Mouse (Mus musculus) intestine, postnatal 0 days (tissue): Measurements from ENCODE around the gene Rtl6. TPM values are rescaled to one million over a fixed set of nuclear protein-coding genes. Genes with fewer than 3 reads are reported as not detected.
A peak's percentile ranks its signal among the peaks of the same experiment; 100 is the strongest.

ENCODE experiments used
- ATAC-seq: fragments of 200-750 bp; cut with Nextera tagmentation; 2 replicates; pipeline ENCODE4 v1.8.0; 2017; ENCODE audit warnings: mild to moderate bottlenecking, moderate TSS enrichment, moderate library complexity
- H3K27ac ChIP-seq: fragments of 300-500 bp; sonication (generic); 2 replicates; pipeline ENCODE4 v1.5.1; 2014; ENCODE audit warnings: mild to moderate bottlenecking, low read depth, low read length, moderate library complexity
- H3K27me3 ChIP-seq: fragments of 300-500 bp; sonication (generic); replicated peaks from 2 replicates; pipeline ENCODE4 v1.6.1; 2014; ENCODE audit warnings: low read length, mixed read lengths; ENCODE audit not compliant: control insufficient read depth, insufficient read depth
- H3K36me3 ChIP-seq: fragments of 300-500 bp; sonication (generic); 2 replicates; pipeline ENCODE4 v1.6.1; 2014; ENCODE audit warnings: mild to moderate bottlenecking, moderate library complexity; ENCODE audit not compliant: control insufficient read depth, insufficient read depth
- H3K4me1 ChIP-seq: fragments of 300-500 bp; sonication (generic); replicated peaks from 2 replicates; pipeline ENCODE4 v1.6.1; 2014; ENCODE audit warnings: antibody characterized with exemption, low read length, mixed read lengths; ENCODE audit not compliant: control insufficient read depth, insufficient read depth
- H3K4me2 ChIP-seq: fragments of 300-500 bp; sonication (generic); replicated peaks from 2 replicates; pipeline ENCODE4 v1.6.1; 2014; ENCODE audit warnings: low read depth, mild to moderate bottlenecking, moderate library complexity
- H3K4me3 ChIP-seq: fragments of 300-500 bp; sonication (generic); 2 replicates; pipeline ENCODE4 v1.5.1; 2014; ENCODE audit warnings: low read depth, low read length
- H3K9ac ChIP-seq: fragments of 300-500 bp; sonication (generic); 2 replicates; pipeline ENCODE4 v1.6.1; 2014; ENCODE audit warnings: mild to moderate bottlenecking, low read depth, low read length
- H3K9me3 ChIP-seq: fragments of 300-500 bp; sonication (generic); 2 replicates; pipeline ENCODE4 v1.6.1; 2016; ENCODE audit warnings: mixed run types; ENCODE audit not compliant: control insufficient read depth
- CTCF ChIP-seq: sonication (generic); IDR thresholded peaks from 2 replicates; pipeline ENCODE4 v1.5.1; 2016; ENCODE audit warnings: low read depth, mild to moderate bottlenecking, control low read depth, antibody characterized with exemption, moderate library complexity
- WGBS: fragments of 180-500 bp; shearing (Covaris S2); extraction: QIAGEN DNeasy Blood & Tissue Kit; methylation state at CpG from one replicate; pipeline ENCODE4 v1.1.7; 2014; 5-methylcytosine and 5-hydroxymethylcytosine counted together
- polyA plus RNA-seq: library from polyadenylated mRNA; unstranded; fragments of >200 nt; fragmentation: Nextera tagmentation; extraction: Ambion mirVana; gene quantifications from 2 replicates; pipeline ENCODE4 v1.2.1, GENCODE M21; 2015

The Rtl6 gene
- polyA plus RNA-seq, 1 experiment from 2014 or later, result 3.7 TPM

GRCm38 (mm10) chr15:84531535-84531934 is 26.1 kb downstream of the Rtl6 start:
- no peaks in the 10 kb centered on the region for H3K36me3 ChIP-seq
- H3K4me1 ChIP-seq, result no peaks in the 10 kb centered on the region
- WGBS, result 69% methylated on average over 10 of the region's 10 CpGs
- H3K4me3 ChIP-seq, result no peak overlapping the region
- no peak for ATAC-seq
- no peaks in the 10 kb centered on the region for H3K9me3 ChIP-seq
- no peak for TF ChIP-seq CTCF
- no peak overlapping the region for H3K4me2 ChIP-seq
- no peaks in the 10 kb centered on the region for H3K27me3 ChIP-seq
- H3K27ac ChIP-seq, result no peak overlapping the region
- no peak overlapping the region for H3K9ac ChIP-seq

- no peak for ATAC-seq
- TF ChIP-seq CTCF, result no peak
- Histone ChIP-seq H3K9ac (no peak overlapping the region), H3K27me3 (no peaks in the 10 kb centered on the region), H3K27ac (no peak overlapping the region), H3K36me3 (no peaks in the 10 kb centered on the region), H3K4me1 (no peaks in the 10 kb centered on the region; the same call in 1 of the 2 replicates), H3K9me3 (no peaks in the 10 kb centered on the region), H3K4me2 (no peak overlapping the region), H3K4me3 (no peak overlapping the region)
- WGBS, result 64% methylated on average over 14 of the region's 14 CpGs
Observed at GRCm38 (mm10) chr15:84526921-84527320, 30.7 kb downstream of the Rtl6 start.

GRCm38 (mm10) chr15:84525222-84525883 is 32.3 kb downstream of the Rtl6 start:
- H3K27me3 ChIP-seq, result no peaks in the 10 kb centered on the region
- H3K36me3 ChIP-seq, result no peaks in the 10 kb centered on the region
- no peak for ATAC-seq
- no peaks in the 10 kb centered on the region; the same call in 1 of the 2 replicates for H3K4me1 ChIP-seq
- H3K27ac ChIP-seq, result no peak overlapping the region
- H3K9me3 ChIP-seq, result no peaks in the 10 kb centered on the region
- TF ChIP-seq CTCF, result no peak
- H3K4me2 ChIP-seq, result no peak overlapping the region
- WGBS, result 77% methylated on average over 5 of the region's 5 CpGs
- no peak overlapping the region for H3K4me3 ChIP-seq
- no peak overlapping the region for H3K9ac ChIP-seq

- Histone ChIP-seq H3K9ac (peak overlapping the region; percentile 22; the same call in 1 of the 2 replicates), H3K9me3 (no peaks in the 10 kb centered on the region), H3K4me3 (no peak overlapping the region), H3K36me3 (no peaks in the 10 kb centered on the region), H3K27me3 (no peaks in the 10 kb centered on the region), H3K4me2 (peak overlapping the region; percentile 35; the same call in 1 of the 2 replicates), H3K27ac (peak overlapping the region; percentile 81), H3K4me1 (no peaks in the 10 kb centered on the region; the same call in 1 of the 2 replicates)
- ATAC-seq, result peak; percentile 97
- no peak for TF ChIP-seq CTCF
- WGBS, result 57% methylated on average over 8 of the region's 8 CpGs
Observed at GRCm38 (mm10) chr15:84522953-84523689, 34.5 kb downstream of the Rtl6 start.

GRCm38 (mm10) chr15:84521486-84521885 is 36.1 kb downstream of the Rtl6 start:
- H3K9ac ChIP-seq, result no peak overlapping the region
- TF ChIP-seq CTCF, result no peak
- no peak overlapping the region for H3K27ac ChIP-seq
- H3K4me2 ChIP-seq, result no peak overlapping the region
- H3K27me3 ChIP-seq, result no peaks in the 10 kb centered on the region
- 84% methylated on average over 4 of the region's 4 CpGs for WGBS
- no peak overlapping the region for H3K4me3 ChIP-seq
- H3K4me1 ChIP-seq, result no peaks in the 10 kb centered on the region; the same call in 1 of the 2 replicates
- H3K36me3 ChIP-seq, result no peaks in the 10 kb centered on the region
- no peaks in the 10 kb centered on the region for H3K9me3 ChIP-seq
- ATAC-seq, result no peak

GRCm38 (mm10) chr15:84518540-84518939 is 39.1 kb downstream of the Rtl6 start:
- 73% methylated on average over 8 of the region's 8 CpGs for whole genome bisulfite sequencing
- no peak for TF ChIP-seq CTCF
- H3K27ac ChIP-seq, result no peak overlapping the region
- H3K27me3 ChIP-seq, result no peaks in the 10 kb centered on the region
- H3K36me3 ChIP-seq, result no peaks in the 10 kb centered on the region
- no peak overlapping the region for H3K4me3 ChIP-seq
- ATAC-seq, result no peak
- no peaks in the 10 kb centered on the region; the same call in 1 of the 2 replicates for H3K4me1 ChIP-seq
- no peaks in the 10 kb centered on the region for H3K9me3 ChIP-seq
- H3K9ac ChIP-seq, result no peak overlapping the region
- no peak overlapping the region for H3K4me2 ChIP-seq
